Mouse (Mus musculus) ES-Bruce4 (cell line): ENCODE results near the gene Adamtsl1. TPM values are rescaled to one million over a fixed set of nuclear protein-coding genes. Genes with fewer than 3 reads are reported as not detected.

Experiments
- H3K27ac ChIP-seq: 2 replicates; pipeline ENCODE4 v1.5.1; 2012; ENCODE audit warnings: low read length, inconsistent platforms; ENCODE audit not compliant: insufficient read depth
- H3K27me3 ChIP-seq: 2 replicates; pipeline ENCODE4 v1.6.1; 2012; ENCODE audit warnings: mild to moderate bottlenecking, low read length, inconsistent platforms; ENCODE audit not compliant: control insufficient read depth, poor library complexity, insufficient read depth, severe bottlenecking
- H3K36me3 ChIP-seq: 2 replicates; pipeline ENCODE4 v1.6.1; 2012; ENCODE audit warnings: inconsistent platforms, mild to moderate bottlenecking, low read length, moderate library complexity; ENCODE audit not compliant: control insufficient read depth, poor library complexity, insufficient read depth, severe bottlenecking
- H3K4me1 ChIP-seq: one replicate; pipeline ENCODE4 v1.8.1; 2011; ENCODE audit warnings: low read length; ENCODE audit not compliant: control insufficient read depth, insufficient read depth
- H3K4me3 ChIP-seq: 2 replicates; pipeline ENCODE4 v1.5.1; 2011; ENCODE audit warnings: low read depth, mild to moderate bottlenecking, low read length
- H3K9ac ChIP-seq: 2 replicates; pipeline ENCODE4 v1.6.1; 2012; ENCODE audit warnings: low read depth, mild to moderate bottlenecking, inconsistent platforms; ENCODE audit not compliant: poor library complexity, severe bottlenecking
- H3K9me3 ChIP-seq: replicated peaks from 2 replicates; pipeline ENCODE4 v1.6.1; 2012; ENCODE audit warnings: mild to moderate bottlenecking, low read length, inconsistent platforms; ENCODE audit not compliant: control insufficient read depth, poor library complexity, insufficient read depth, severe bottlenecking
- CTCF ChIP-seq: IDR thresholded peaks from one replicate; pipeline ENCODE4 v1.8.1; 2011; ENCODE audit warnings: low read depth, low read length
- EP300 ChIP-seq: IDR thresholded peaks from 2 replicates; pipeline ENCODE4 v1.6.1; 2011; ENCODE audit warnings: low read depth, low read length; ENCODE audit not compliant: insufficient read depth
- POLR2A ChIP-seq: IDR thresholded peaks from one replicate; pipeline ENCODE4 v1.8.1; 2011; ENCODE audit warnings: low read length; ENCODE audit not compliant: insufficient read depth
- polyA plus RNA-seq: library from polyadenylated mRNA; stranded (reverse); fragments of >200 nt; gene quantifications from 2 replicates; pipeline ENCODE4 v1.2.4, GENCODE M21; 2011; ENCODE audit warnings: low read depth; ENCODE audit not compliant: missing spikeins, insufficient read depth, insufficient read length

Adamtsl1 gene
- polyA plus RNA-seq, 1 experiment = 2.0 TPM

DNA sequence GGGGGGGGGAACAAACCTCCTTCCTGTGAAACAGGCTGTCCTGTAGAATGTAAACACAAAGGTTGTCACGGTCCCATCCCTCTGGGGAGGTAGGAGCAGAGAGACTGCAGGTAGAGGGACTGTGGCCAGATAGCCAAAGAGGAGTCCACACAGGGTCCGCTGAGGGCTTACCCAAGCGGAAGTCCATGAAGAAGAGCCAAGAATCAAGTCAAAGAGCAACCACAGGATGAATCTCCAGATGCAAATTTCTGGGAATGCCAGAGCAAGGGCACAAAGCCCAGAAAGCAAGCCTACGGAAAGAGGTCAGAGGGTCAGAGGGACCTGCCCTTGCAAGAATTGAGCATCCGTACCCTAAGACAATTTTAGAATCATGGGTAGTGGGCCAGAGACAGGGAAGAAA, 677.2 kb downstream of the Adamtsl1 start:
- Histone ChIP-seq H3K36me3 (no peaks in the 10 kb centered on the region), H3K27me3 (no peaks in the 10 kb centered on the region), H3K9me3 (no peaks in the 10 kb centered on the region), H3K4me1 (no peaks in the 10 kb centered on the region), H3K4me3 (no peak overlapping the region), H3K9ac (no peak overlapping the region), H3K27ac (no peak overlapping the region)
- TF ChIP-seq EP300 (no peak), POLR2A (no peak), CTCF (no peak)

DNA sequence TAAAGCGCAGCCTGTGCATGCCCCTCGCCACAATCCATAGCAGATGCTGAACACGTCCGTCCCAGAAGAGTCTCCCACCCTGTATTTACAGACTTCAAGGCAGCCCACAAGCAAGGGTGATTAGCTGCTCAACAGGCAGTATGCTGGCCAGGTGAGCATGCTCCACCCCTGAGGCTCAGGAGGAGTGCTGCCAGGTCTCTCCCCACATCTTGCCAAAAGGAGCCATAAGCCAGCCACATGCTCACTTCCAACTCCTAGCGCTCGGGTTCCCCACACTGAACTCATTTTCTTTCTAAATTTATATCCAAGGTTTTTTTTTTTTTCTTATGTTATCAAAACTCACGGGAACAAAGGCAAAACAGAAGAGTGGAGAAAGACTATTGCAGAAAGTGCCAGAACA, 687.8 kb downstream of the Adamtsl1 start:
- TF ChIP-seq POLR2A (no peak), EP300 (no peak), CTCF (no peak)
- H3K36me3 ChIP-seq = no peaks in the 10 kb centered on the region
- no peak overlapping the region for H3K27ac ChIP-seq
- H3K27me3 ChIP-seq = no peaks in the 10 kb centered on the region
- H3K4me3 ChIP-seq = no peak overlapping the region
- H3K9ac ChIP-seq = no peak overlapping the region
- no peaks in the 10 kb centered on the region for H3K9me3 ChIP-seq
- H3K4me1 ChIP-seq = no peaks in the 10 kb centered on the region

GRCm38 (mm10) chr4:86203288-86203687, 689.3 kb downstream of the Adamtsl1 start:
- H3K27me3 ChIP-seq = no peaks in the 10 kb centered on the region
- H3K36me3 ChIP-seq = no peaks in the 10 kb centered on the region
- H3K9ac ChIP-seq = no peak overlapping the region
- no peak for TF ChIP-seq CTCF
- H3K4me3 ChIP-seq = no peak overlapping the region
- H3K4me1 ChIP-seq = no peaks in the 10 kb centered on the region
- no peaks in the 10 kb centered on the region for H3K9me3 ChIP-seq
- H3K27ac ChIP-seq = no peak overlapping the region

DNA sequence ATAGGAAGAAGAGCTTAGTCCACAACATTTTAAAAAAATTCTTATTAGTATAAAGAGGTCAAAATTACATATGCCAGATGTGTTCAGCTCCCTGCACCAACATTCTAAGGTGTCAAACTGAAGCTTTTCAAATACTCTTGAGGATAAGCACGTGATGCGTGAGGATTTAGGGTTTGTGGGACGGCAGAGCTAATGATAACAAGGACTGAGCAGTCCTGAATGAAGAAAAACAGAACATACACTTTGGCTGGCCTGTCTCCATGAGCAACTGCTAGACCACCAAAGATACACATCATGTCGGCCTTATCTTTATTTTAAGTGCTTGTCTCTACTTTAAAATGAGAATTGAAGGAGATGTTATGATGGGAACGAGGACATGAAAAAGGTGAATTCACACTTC, 710.9 kb downstream of the Adamtsl1 start:
- no peak for TF ChIP-seq POLR2A
- TF ChIP-seq EP300 = no peak
- no peak for TF ChIP-seq CTCF

DNA sequence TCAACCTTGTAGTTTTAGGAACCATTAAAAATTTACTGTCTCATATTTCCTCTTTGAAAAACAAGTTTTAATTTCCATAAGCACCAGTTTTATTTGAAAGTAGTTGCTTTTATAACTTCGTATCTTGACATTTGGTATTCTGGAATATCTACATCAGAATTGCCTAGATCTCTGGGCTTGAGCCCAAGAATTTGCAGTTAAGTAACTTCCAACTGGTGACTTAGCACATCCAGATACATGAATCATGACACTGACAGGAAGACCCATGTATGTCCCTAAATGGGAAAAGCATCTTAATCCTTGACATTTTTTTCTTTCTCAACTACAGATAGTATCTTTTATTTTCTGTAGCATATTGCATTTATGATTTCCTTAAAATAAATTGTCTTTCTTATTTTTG, 713.1 kb downstream of the Adamtsl1 start:
- H3K4me1 ChIP-seq = no peaks in the 10 kb centered on the region
- no peaks in the 10 kb centered on the region for H3K27me3 ChIP-seq
- TF ChIP-seq EP300 (no peak), CTCF (no peak), POLR2A (no peak)
- H3K9ac ChIP-seq = no peak overlapping the region
- H3K27ac ChIP-seq = no peak overlapping the region
- no peaks in the 10 kb centered on the region for H3K9me3 ChIP-seq
- no peak overlapping the region for H3K4me3 ChIP-seq
- H3K36me3 ChIP-seq = no peaks in the 10 kb centered on the region

More for the DNA sequence above, 710.9 kb downstream of the Adamtsl1 start:
- no peaks in the 10 kb centered on the region for H3K9me3 ChIP-seq
- H3K27ac ChIP-seq = no peak overlapping the region
- H3K36me3 ChIP-seq = no peaks in the 10 kb centered on the region
- H3K4me3 ChIP-seq = no peak overlapping the region
- H3K9ac ChIP-seq = no peak overlapping the region
- H3K27me3 ChIP-seq = no peaks in the 10 kb centered on the region
- no peaks in the 10 kb centered on the region for H3K4me1 ChIP-seq

DNA sequence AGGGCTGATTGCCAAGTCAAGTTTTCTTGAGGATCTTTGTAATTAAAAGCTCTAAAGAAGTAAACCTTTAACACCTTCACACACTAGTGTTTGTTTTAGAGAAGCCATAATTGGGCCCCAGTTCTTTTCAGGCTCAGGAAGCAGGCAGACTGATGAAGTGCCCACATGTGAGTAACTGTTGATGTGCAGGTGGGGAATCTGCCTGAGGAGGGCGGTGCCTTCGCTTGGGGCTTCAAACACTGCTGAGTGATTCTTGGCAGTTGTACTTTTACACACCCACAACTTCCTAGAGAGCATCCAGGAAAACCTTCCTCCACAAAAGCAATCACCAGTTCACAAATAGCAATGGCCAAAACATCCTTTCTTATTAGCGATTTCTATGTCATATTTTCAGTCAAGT, 719.2 kb downstream of the Adamtsl1 start:
- Histone ChIP-seq H3K4me1 (no peaks in the 10 kb centered on the region), H3K36me3 (no peaks in the 10 kb centered on the region), H3K4me3 (no peak overlapping the region), H3K9me3 (no peaks in the 10 kb centered on the region), H3K27ac (no peak overlapping the region), H3K9ac (no peak overlapping the region), H3K27me3 (no peaks in the 10 kb centered on the region)
- TF ChIP-seq POLR2A = no peak
- TF ChIP-seq EP300 = no peak
- TF ChIP-seq CTCF = no peak
